Mouse (Mus musculus): ENCODE measurements around the gene Mto1.

DNA sequence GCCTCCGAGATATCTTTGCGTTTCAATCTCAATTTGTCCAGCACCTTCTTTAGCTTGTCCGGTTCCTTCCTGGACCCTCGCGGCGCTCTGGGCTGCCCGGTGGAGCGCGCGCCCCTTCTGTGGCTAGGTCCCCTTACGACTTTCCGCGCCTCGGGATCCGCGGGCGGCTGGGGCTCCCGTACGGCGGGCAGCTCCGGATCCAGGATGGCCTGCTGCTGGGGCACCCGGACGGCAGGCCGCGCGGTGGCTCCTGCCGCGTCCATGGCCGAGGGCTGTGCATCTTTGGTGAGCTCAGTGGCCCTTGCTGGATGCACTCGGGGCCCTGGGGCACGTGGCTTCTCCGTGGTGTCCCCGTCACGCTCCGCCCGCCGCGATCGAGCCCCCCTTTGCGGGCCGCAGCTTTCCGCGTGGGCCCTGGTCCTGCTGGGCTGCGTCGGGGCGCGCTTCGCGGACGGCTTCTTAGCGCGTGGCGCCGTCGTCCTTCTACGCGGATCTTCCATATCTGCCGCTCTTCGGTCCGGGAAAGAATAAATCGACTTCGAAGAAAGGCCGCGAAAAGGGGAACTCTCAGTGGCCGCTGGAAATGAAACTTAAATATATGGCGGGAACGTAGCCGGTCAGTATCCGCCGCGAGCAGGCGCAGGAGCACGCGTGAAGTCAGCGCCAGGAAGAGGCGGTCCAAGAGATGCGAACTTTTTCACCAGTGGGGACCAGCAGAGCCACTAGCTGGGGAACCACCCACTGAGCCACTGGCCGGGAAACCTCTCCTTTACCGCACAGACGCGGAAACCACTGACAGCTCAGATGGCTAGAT lies 5.2 kb upstream of the Mto1 start, which contains the start of gene Cgas:
- TF ChIP-seq CTCF (IDR thresholded peaks at IDR 0.05; ENCODE audit: extremely low read depth, insufficient read length, insufficient replicate concordance, low read depth, low read length) (no peak), POLR2A (IDR thresholded peaks at IDR 0.05; ENCODE audit: low read depth, low read length) (peak; percentile 25; the same call in 1 of the 2 replicates)
